Mouse (Mus musculus): ENCODE results near the gene Pde10a.

Pde10a gene

GRCm38 (mm10) chr17:8525225-8525721 is at the start of gene Pde10a:
TSS of gene Pde10a (plus strand) at chr17:8525372.
- DNase-seq = no peak

- no peak for DNase-seq
These were observed 46.6 kb upstream of the Pde10a start for GRCm38 (mm10) chr17:8478554-8478953.

GRCm38 (mm10) chr17:8479493-8480128 is 45.6 kb upstream of the Pde10a start:
- DNase-seq = peak in 1 of 2 experiments; percentile 16

- no peak for DNase-seq
These were observed 43.4 kb upstream of the Pde10a start for GRCm38 (mm10) chr17:8481797-8482196.

- no peak for DNase-seq
These were observed 42.3 kb upstream of the Pde10a start for GRCm38 (mm10) chr17:8482876-8483275.

- DNase-seq = no peak
These were observed 40.9 kb upstream of the Pde10a start for GRCm38 (mm10) chr17:8484246-8484645.

- DNase-seq = no peak
These were observed 40.0 kb upstream of the Pde10a start for GRCm38 (mm10) chr17:8485146-8485545.

GRCm38 (mm10) chr17:8487824-8488223 is 37.3 kb upstream of the Pde10a start:
- DNase-seq = peak; percentile 34 to 71

GRCm38 (mm10) chr17:8490971-8491370 is 34.2 kb upstream of the Pde10a start:
- DNase-seq = no peak

GRCm38 (mm10) chr17:8493461-8493860 is 31.7 kb upstream of the Pde10a start:
- DNase-seq = no peak

GRCm38 (mm10) chr17:8498151-8498550 is 27.0 kb upstream of the Pde10a start:
- no peak for DNase-seq

GRCm38 (mm10) chr17:8498655-8499054 is 26.5 kb upstream of the Pde10a start:
- DNase-seq = no peak

GRCm38 (mm10) chr17:8499564-8500117 is 25.5 kb upstream of the Pde10a start:
- DNase-seq = no peak

GRCm38 (mm10) chr17:8504381-8504780 is 20.8 kb upstream of the Pde10a start:
- no peak for DNase-seq

- peak; percentile 88 to 94 for DNase-seq
These were observed 19.3 kb upstream of the Pde10a start for GRCm38 (mm10) chr17:8505669-8506426.

GRCm38 (mm10) chr17:8506726-8507125 is 18.4 kb upstream of the Pde10a start:
- DNase-seq = no peak

GRCm38 (mm10) chr17:8507654-8508053 is 17.5 kb upstream of the Pde10a start:
- DNase-seq = no peak

- DNase-seq = peak; percentile 79 to 89
These were observed 16.6 kb upstream of the Pde10a start for GRCm38 (mm10) chr17:8508305-8509141.

- no peak for DNase-seq
These were observed 9.2 kb upstream of the Pde10a start for GRCm38 (mm10) chr17:8516006-8516405.

- DNase-seq = no peak
These were observed 1.2 kb upstream of the Pde10a start for GRCm38 (mm10) chr17:8523986-8524385.

GRCm38 (mm10) chr17:8524387-8525165 is 596 bp upstream of the Pde10a start:
- DNase-seq = peak; percentile 80 to 94

Measured in kidney, postnatal 25 days (tissue).